Mouse (Mus musculus) heart, adult 10 weeks (tissue): ENCODE data around the gene Cttnbp2. TPM values are rescaled to one million over a fixed set of nuclear protein-coding genes. Genes with fewer than 3 reads are reported as not detected.

Source experiments
- polyA plus RNA-seq: library from polyadenylated mRNA; stranded (reverse); fragments of 350-450 nt; fragmentation: Illumina TruSeq; extraction: RNeasy Lipid Tissue Mini Kit (QIAGEN cat#74804); gene quantifications from one replicate; pipeline ENCODE4 v1.2.3, GENCODE M21; 2014; ENCODE audit warnings: low read depth, low replicate concordance

Cttnbp2 gene
- polyA plus RNA-seq = 0.50 TPM

GRCm38 (mm10) chr6:18514480-18515352, at the start of gene Cttnbp2:
Cttnbp2 (minus strand) TSS chr6:18514843.

